Mouse (Mus musculus) large intestine, adult 2 months (tissue): Measurements from ENCODE around the gene Cdk19. TPM values are rescaled to one million over a fixed set of nuclear protein-coding genes. Genes with fewer than 3 reads are reported as not detected.

Experiments
- DNase-seq: peaks from one replicate; pipeline ENCODE4 v3.0.0-alpha.2; 2012; ENCODE audit warnings: low read depth, low spot score
- WGBS: fragments of 180-500 bp; shearing (Covaris S2); methylation state at CpG from one replicate; pipeline ENCODE4 v1.1.7; 2018; 5-methylcytosine and 5-hydroxymethylcytosine counted together
- polyA plus RNA-seq: library from polyadenylated mRNA; depleted of rRNA; stranded (reverse); fragments of >200 nt; gene quantifications from 2 replicates; pipeline ENCODE4 v1.2.3, GENCODE M21; 2012

Cdk19 gene
- polyA plus RNA-seq, 1 experiment = 3.6 TPM

DNA sequence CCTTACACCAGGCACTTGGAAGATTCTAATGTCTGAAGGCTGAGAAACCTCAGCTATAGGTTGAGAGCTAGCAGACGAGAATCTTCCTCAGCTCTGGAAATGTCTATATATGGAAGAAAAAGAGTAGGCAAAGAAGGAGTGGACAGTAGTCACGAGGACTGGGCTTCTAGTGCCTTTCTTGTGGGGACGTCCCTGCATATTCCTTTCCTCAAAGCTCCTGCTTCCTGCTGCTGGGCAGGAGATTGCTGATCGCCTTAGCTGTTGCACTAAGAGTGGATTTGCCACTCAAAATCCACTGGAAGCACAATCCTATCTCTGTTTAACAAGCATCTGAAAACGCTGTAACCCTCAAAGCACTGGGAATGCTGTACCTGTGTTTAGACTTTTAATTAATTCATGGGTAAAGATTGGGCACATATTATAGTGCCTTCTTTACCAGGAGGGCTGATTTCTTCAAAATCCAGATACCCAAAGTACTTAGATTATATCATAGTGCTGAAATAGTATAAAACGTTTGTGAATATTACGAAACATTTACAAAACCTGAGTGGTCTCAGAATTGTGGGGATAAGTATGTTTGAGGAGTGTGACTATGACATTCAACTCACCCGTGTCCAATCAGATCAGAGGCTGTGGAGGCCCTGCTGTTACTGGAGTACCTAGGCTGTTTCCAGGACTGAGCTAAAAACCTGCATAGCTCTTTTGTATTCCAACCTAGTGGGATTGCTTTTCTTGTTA is 128.0 kb downstream of the Cdk19 start:
- 74% methylated on average over 8 of the region's 8 CpGs for WGBS
- DNase-seq = no peak

GRCm38 (mm10) chr10:40467912-40468254 is 128.5 kb downstream of the Cdk19 start:
- WGBS = 81% methylated on average over 1 of the region's 1 CpGs
- no peak for DNase-seq

- no peak for DNase-seq
- WGBS = 91% methylated on average over 2 of the region's 2 CpGs
Observed at GRCm38 (mm10) chr10:40469145-40469544, 129.8 kb downstream of the Cdk19 start.

DNA sequence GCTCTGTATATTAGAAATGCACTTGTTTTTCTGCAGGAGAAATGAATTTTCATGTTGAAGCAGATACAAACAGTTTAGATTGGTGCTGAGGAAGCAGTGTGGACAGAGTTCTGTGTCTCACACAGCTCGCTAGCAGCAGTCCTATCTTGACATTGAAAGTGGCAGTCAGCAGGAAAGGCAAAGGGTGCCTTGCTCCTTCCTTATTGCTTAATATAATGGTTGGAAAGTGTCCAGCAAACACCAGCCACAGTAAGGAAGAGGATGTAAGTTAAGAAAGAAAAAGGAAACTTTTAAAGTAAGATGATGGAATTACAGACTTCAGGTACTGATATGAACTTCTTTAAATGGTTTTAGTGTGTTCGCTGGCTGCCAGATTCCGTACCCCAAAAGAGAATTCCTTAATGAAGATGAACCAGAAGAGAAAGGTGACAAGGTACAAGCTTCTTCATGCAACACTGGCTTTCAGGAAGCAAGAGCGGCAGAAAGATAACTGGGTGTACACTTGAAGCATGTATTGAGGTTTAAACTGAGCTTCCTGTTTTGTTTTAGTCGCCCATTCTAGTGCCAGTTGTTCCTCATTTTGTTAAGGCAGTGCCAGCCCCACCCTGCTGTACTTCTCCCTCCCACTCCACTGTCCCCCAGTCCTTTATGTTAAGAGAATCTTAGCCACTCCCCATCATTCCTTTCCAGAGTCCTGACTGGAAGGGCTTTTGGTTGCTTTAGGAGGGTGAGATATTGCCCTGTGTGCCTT is 137.3 kb downstream of the Cdk19 start:
- DNase-seq = peak; percentile 81
- WGBS = 27% methylated on average over 5 of the region's 5 CpGs

DNA sequence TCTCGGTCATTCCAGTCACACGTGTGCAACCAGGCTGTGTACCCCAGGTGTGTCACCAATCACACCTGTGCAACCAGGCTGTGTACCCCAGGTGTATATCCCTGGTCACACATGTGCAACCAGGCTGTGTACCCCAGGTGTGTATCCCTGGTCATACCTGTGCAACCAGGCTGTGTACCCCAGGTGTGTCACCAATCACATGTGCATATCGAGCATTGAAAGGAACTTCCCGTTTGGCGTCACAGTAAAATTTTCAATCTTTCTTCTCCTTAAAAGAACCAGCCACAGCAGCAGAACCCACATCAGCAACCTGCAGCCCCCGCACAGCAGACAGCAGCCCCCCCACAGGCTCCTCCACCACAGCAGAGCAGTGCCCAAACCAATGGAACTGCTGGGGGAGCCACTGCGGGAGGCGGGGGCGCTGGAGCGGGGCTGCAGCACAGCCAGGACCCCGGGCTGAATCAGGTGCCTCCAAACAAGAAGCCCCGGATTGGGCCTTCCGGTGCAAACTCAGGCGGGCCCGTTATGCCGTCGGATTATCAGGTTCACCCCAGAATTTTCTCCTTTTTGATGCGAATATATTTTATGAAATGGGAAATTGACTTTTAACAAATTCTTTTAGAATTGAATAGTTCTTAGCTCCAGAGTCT is 138.2 kb downstream of the Cdk19 start:
- DNase-seq = no peak
- 72% methylated on average over 18 of the region's 18 CpGs for WGBS

DNA sequence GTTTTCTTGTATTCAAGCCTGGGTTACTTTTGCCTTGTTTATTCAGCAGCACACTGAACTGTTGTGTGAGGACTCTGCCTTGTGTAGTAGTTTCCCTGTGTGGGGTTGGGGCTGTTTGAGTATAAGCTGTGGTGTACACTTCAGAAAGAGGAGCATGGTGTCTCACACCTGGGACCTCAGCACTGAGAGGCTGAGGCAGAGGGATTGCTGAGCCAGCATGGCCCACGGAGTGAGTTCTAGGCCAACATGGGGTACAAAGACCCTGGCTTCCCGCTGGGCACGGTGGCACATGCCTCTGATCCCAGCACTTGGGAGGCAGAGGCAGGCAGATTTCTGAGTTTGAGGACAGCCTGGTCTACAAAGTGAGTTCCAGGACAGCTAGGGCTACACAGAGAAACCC is 139.3 kb downstream of the Cdk19 start:
- DNase-seq = no peak
- WGBS = 95% methylated on average over 3 of the region's 3 CpGs

GRCm38 (mm10) chr10:40479216-40479615 is 139.9 kb downstream of the Cdk19 start:
- no peak for DNase-seq
- WGBS = 78% methylated on average over 1 of the region's 1 CpGs

- WGBS = 80% methylated on average over 8 of the region's 8 CpGs
- DNase-seq = no peak
Observed at GRCm38 (mm10) chr10:40479621-40480193, 140.3 kb downstream of the Cdk19 start.

GRCm38 (mm10) chr10:40481534-40481933 is 142.2 kb downstream of the Cdk19 start:
- DNase-seq = no peak
- WGBS = 24% methylated on average over 3 of the region's 3 CpGs

- no peak for DNase-seq
- 66% methylated on average over 6 of the region's 6 CpGs for WGBS
Observed at GRCm38 (mm10) chr10:40482285-40482684, 142.9 kb downstream of the Cdk19 start.

DNA sequence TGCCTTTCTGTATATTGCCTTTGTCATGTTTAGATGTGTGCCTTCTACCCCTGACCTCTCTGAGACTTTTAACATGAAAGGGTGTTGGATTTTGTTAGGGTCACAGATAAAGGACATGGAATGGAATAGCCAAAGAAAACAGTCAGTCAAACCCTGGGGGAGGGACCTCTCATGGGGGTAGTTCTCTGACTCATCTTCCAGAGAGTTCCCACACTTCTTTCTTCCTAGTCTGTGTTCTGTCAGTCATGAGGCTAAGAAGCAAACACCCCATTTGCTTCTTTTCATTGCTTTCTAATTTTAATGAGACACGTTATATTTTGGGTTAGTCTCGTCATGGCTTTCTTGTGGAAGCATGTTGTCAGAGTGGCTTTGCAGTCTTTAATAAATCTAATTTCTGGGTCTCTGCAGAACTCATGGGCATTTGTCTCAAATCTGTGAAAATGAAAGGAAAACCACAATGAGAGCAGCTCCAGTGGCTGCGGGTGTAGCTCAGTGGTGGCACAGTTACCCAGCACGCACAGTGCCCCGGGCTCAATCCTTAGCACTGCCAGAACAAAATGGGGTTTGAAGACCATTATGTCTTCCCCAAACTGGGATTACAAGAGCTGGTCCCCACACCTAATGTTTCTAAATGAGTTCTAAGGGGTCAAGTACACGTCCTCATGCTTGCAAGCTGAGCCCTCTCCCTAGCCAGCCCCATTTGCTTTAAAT is 149.9 kb downstream of the Cdk19 start:
- no peak for DNase-seq
- WGBS = 89% methylated on average over 6 of the region's 6 CpGs

DNA sequence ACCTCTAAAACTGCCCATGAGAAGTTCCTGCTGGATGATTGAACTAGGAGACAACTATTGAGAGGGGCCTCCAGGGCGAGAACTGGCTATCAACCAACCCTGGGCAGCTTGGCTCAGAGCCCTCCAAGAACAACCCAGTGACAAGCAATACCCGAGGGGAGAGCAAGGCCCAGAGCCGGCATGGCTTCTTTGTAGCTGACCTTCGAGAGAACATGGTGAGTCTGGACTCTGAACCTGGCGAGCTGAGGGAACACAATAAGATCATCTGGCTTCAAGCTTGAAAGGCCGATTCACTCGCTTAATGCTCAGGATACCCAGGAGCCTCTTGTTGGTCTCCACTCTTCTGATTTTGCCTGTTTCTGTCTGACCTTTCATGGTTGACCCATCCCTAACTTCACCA is 151.8 kb downstream of the Cdk19 start:
- WGBS = 92% methylated on average over 7 of the region's 7 CpGs
- no peak for DNase-seq

GRCm38 (mm10) chr10:40491748-40492147 is 152.4 kb downstream of the Cdk19 start:
- WGBS = 72% methylated on average over 10 of the region's 10 CpGs
- no peak for DNase-seq

DNA sequence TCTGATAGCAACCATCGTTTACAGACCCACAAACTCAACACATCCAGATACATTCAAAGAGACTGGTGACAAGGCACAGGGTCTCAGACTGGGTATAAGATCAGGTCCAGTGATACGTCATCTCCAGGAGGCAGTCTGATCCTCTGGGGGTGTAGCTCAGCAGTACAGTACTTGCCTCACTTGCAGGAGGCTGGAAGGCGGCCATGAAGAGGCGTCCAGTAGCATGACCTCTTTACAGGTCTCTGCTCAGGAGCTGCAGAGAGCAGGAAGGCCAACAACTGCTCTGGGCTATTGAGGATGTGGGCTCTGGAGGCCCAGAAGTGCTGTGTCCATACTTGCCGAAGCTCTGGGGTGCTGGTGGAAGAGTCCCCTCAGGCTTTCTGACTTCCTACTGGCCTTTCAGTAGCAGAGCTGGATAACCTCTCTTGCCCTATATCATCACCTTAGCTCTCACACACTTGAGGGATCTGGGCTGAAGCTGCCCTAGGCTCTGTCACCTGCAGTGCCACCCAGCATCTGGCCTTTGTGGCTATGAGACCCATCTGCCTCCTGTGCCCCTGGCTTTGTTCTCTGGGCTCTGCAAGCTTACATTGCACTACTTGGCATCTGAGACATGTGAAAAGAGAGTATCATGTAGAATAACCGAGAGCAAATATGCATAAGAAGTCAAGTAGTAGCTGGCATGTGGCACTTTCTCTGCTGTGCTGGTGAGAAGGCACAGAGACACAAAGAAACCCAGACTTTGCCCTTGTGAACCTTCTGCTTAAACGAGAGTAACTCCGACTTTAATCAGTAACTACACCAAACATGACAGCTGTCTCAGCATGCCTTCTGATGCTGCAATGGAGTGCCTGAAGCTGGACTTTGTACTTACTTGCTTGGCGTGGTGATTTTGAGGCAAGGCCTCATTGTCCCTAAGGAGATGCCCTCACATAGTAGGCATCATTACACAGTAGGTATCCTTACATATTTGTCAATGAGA is 155.1 kb downstream of the Cdk19 start:
- no peak for DNase-seq
- WGBS = 44% methylated on average over 9 of the region's 9 CpGs

DNA sequence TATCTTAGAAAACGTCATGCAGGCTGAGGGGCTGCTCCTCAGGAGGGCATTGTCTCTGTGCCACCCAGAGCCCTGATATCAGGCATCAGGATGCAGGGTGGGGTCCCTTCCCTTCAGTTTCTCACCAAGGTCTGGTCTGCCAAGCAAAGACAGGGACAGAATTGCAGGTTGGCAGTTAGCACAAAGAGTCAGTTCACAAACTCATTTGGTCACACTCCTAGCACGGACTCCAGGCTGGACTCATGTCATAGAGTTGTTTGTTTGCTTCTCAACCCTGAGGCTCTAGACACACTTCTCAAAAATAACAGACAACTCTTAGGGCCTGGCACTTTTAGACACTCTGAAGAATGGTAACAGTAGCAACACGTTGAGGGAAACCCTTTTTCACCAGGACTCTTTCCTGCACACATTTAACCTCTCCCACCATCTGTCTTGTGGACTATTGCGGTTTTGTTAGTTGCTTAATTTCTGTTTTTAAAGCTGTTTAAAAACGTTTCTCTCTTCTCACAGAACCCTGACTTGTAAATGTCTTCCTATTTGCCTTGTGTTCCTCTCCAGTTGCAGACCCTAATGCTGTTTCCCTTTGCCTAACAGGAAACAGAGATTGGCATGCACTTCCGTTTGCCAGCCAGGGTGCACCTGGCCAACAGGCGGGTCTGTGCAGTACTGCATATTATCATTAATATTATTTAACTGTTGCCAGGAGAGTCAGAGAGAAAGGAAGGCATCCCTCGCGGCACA is 158.1 kb downstream of the Cdk19 start:
- WGBS = 39% methylated on average over 9 of the region's 9 CpGs
- no peak for DNase-seq

- WGBS = 83% methylated on average over 4 of the region's 4 CpGs
- no peak for DNase-seq
Observed at GRCm38 (mm10) chr10:40498426-40498825, 159.1 kb downstream of the Cdk19 start.

DNA sequence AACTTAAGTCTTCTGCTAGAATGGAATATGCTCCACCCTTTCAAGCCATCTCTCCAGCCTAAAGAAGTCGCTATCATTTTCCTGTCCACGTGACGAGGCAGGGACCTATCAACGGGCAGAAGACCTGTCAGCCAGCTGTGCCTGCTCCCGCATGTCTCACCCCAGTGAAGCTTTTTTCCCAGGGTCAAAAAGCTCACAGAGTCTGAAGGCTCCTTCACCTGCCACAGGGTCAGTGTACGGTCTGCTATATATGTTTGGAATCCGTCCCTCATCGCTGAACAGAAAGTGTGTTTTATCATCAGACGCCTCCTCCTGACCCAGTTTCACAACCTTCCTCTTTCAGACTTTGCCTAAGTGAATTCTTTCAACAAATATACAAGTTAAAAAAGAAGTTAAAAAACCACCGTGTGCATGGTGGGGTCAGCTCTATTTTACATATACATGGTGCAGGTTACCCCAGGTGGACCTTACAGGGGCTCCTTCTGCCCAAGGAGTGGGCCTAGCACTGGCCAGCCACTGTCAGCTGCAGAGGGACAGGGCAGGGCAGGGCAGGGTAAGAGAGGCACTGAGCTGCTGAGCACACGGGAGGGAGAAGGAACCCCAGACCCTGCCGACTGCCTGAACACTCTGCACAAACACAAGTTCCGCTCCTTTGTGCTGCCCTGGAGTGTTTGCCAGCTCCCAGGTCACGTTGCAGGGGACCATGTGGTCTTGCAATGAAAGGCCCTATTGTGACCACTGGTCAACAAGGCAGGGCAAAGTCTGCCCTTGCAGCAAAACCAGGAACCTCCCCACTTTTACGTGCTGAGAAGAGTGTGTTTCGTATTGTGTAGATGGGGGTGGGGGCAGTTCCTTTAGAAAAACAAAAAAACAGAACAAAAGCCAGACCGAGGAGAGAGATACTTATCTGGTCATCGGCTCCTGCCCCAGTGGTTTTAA is 160.2 kb downstream of the Cdk19 start:
- 25% methylated on average over 18 of the region's 18 CpGs for WGBS
- no peak for DNase-seq
